Mouse (Mus musculus): ENCODE data around the gene Pdcl.

GRCm38 (mm10) chr2:37333321-37333720, 25.8 kb downstream of the Pdcl start:
- TF ChIP-seq CTCF (IDR thresholded peaks at IDR 0.05; ENCODE audit: low read depth, low read length), result no peak
- TF ChIP-seq POLR2A (IDR thresholded peaks at IDR 0.05; ENCODE audit: borderline replicate concordance, low read depth, low read length), result no peak

All from bone marrow macrophage, adult 2 months (primary cell).